Mouse (Mus musculus) liver, adult 2 months (tissue): Measurements from ENCODE around the gene Phldb1.
"Not testable (repeated sequence)": the region's sequence is repeated elsewhere in the genome, so short reads cannot be mapped to it uniquely, and the experiment has no call there.

Experiments used
- CTCF ChIP-seq: fragments of 200-500 bp; IDR thresholded peaks from 2 replicates; pipeline ENCODE4 v1.5.1; 2011; ENCODE audit warnings: low read depth, low read length, control low read depth
- POLR2A ChIP-seq: fragments of 200-500 bp; IDR thresholded peaks from 2 replicates; pipeline ENCODE4 v1.6.1; 2011; ENCODE audit warnings: low read length, control low read depth; ENCODE audit not compliant: insufficient read depth; ENCODE audit errors: extremely low read depth

DNA sequence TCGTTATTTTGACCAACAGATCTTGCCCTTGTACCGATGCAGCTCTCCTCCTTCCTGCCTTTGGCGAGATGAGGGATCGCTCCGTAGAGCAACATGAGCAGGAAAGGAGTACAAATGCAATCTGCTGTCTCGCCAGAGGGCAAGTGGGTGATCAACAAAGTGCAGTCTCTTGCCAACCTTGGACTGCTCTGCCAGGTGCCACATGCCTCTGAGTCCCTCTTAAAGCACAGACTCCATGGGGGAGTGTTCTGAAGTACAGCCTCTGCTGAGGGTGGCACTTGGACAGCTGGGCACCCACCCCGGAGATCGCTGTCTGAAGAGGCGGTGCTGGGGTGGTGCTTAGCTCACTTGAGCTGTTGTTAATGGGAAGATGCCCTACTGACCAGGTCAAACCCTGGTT lies 96.3 kb downstream of the Phldb1 start:
- not testable (repeated sequence) for TF ChIP-seq CTCF, POLR2A
